Mouse (Mus musculus) adipocyte (in vitro differentiated cells): ENCODE data around the gene Klk1b5.

Source experiments
- DNase-seq: peaks from one replicate; pipeline ENCODE4 v3.0.0-alpha.2; 2016; ENCODE audit warnings: low spot score

The Klk1b5 gene

GRCm38 (mm10) chr7:44253023-44253616 is 37.4 kb downstream of the Klk1b5 start:
- DNase-seq, result no peak

- no peak for DNase-seq
Measured at GRCm38 (mm10) chr7:44254930-44255329, 39.2 kb downstream of the Klk1b5 start.

- no peak for DNase-seq
Measured at GRCm38 (mm10) chr7:44257278-44257677, 41.5 kb downstream of the Klk1b5 start, which contains the start of gene Acp4. Acp4 (minus strand) TSS chr7:44257378.

- DNase-seq, result no peak
Measured at GRCm38 (mm10) chr7:44260410-44260809, 44.7 kb downstream of the Klk1b5 start.

- DNase-seq, result no peak
Measured at GRCm38 (mm10) chr7:44261147-44261546, 45.4 kb downstream of the Klk1b5 start, which contains the start of gene Gm15517. Gm15517 (plus strand) TSS chr7:44261447.

- peak; percentile 92 for DNase-seq
Measured at GRCm38 (mm10) chr7:44262791-44263643, 47.3 kb downstream of the Klk1b5 start.

- no peak for DNase-seq
Measured at GRCm38 (mm10) chr7:44268117-44268516, 52.4 kb downstream of the Klk1b5 start.

- no peak for DNase-seq
Measured at GRCm38 (mm10) chr7:44269397-44269796, 53.7 kb downstream of the Klk1b5 start.
